Mouse (Mus musculus) heart, embryonic 15.5 days (tissue): ENCODE measurements around the gene Draxin. TPM values are rescaled to one million over a fixed set of nuclear protein-coding genes. Genes with fewer than 3 reads are reported as not detected.
A peak's percentile ranks its signal among the peaks of the same experiment; 100 is the strongest.

ENCODE experiments used
- ATAC-seq: fragments of 200-750 bp; cut with Nextera tagmentation; replicated peaks from 2 replicates; pipeline ENCODE4 v1.8.0; 2017; ENCODE audit warnings: low read depth, moderate TSS enrichment; ENCODE audit not compliant: insufficient number of reproducible peaks, insufficient read depth, low FRiP score
- H3K27ac ChIP-seq: fragments of 300-500 bp; sonication (generic); 2 replicates; pipeline ENCODE4 v1.5.1; 2015; ENCODE audit warnings: mild to moderate bottlenecking, inconsistent platforms
- H3K27me3 ChIP-seq: fragments of 300-500 bp; sonication (generic); 2 replicates; pipeline ENCODE4 v1.6.1; 2015; ENCODE audit warnings: inconsistent platforms
- H3K36me3 ChIP-seq: fragments of 300-500 bp; sonication (generic); 2 replicates; pipeline ENCODE4 v1.6.1; 2015; ENCODE audit warnings: mild to moderate bottlenecking, inconsistent platforms
- H3K4me1 ChIP-seq: fragments of 300-500 bp; sonication (generic); replicated peaks from 2 replicates; pipeline ENCODE4 v1.6.1; 2015; ENCODE audit warnings: inconsistent platforms
- H3K4me2 ChIP-seq: fragments of 300-500 bp; sonication (generic); 2 replicates; pipeline ENCODE4 v1.6.1; 2015; ENCODE audit warnings: inconsistent platforms, mild to moderate bottlenecking, moderate library complexity
- H3K4me3 ChIP-seq: fragments of 300-500 bp; sonication (generic); 2 replicates; pipeline ENCODE4 v1.5.1; 2015; ENCODE audit warnings: mild to moderate bottlenecking, inconsistent platforms
- H3K9ac ChIP-seq: fragments of 300-500 bp; sonication (generic); 2 replicates; pipeline ENCODE4 v1.6.1; 2015; ENCODE audit warnings: mild to moderate bottlenecking, inconsistent platforms
- H3K9me3 ChIP-seq: fragments of 300-500 bp; sonication (generic); replicated peaks from 2 replicates; pipeline ENCODE4 v1.6.1; 2016; ENCODE audit warnings: inconsistent platforms
- WGBS: fragments of 180-500 bp; shearing (Covaris S2); methylation state at CpG from one replicate; pipeline ENCODE4 v1.1.7; 2015; ENCODE audit warnings: mixed read lengths; 5-methylcytosine and 5-hydroxymethylcytosine counted together
- polyA plus RNA-seq: library from polyadenylated mRNA; unstranded; fragments of >200 nt; fragmentation: Nextera tagmentation; extraction: Ambion mirVana; gene quantifications from 2 replicates; pipeline ENCODE4 v1.2.1, GENCODE M21; 2015

Draxin gene
- polyA plus RNA-seq, 1 experiment from 2014 or later, result not detected

DNA sequence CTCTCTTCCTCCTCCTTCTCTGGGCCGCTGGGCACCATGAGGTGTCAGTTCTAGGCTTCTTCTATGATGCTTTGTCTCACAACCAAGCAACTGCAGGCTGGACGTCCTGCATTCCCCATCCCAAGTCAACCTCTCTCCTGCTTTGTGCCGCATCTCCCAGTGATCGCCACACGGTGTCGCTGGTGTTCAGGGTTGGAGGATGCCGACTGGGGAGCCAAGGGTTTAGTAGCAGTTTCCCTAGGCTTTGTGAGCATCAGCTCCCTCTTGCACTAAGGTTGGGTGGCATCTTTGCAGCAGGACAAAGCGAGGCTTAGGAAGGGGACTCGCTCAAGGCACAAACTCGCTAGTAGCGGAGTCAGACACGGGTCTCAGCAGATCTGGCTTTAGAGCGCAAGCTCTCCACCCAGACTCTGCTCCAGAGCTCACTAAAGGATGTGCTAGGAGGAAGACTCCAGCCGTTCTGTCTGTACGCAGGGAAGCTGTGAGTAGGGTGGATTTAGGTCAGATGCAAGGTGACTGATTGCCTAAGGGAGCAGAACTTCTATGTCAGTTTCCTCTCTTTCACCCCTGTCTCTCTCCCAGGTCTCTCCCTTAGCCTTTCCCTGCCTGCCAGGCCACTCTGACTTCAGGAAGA lies 15.6 kb downstream of the Draxin start:
- peaks cover 8% of the 10 kb centered on the region for H3K4me1 ChIP-seq
- H3K4me2 ChIP-seq, result peak overlapping the region; percentile 21; the same call in 1 of the 2 replicates
- ATAC-seq, result peak; percentile 33; the same call in 1 of the 2 replicates
- no peaks in the 10 kb centered on the region for H3K36me3 ChIP-seq
- no peak overlapping the region for H3K27ac ChIP-seq
- no peaks in the 10 kb centered on the region for H3K9me3 ChIP-seq
- 7% methylated on average over 15 of the region's 15 CpGs for WGBS
- H3K27me3 ChIP-seq, result peaks cover 21% of the 10 kb centered on the region
- H3K4me3 ChIP-seq, result no peak overlapping the region
- no peak overlapping the region for H3K9ac ChIP-seq

GRCm38 (mm10) chr4:148112519-148112918 lies 18.0 kb downstream of the Draxin start:
- Histone ChIP-seq H3K36me3 (no peaks in the 10 kb centered on the region), H3K9me3 (no peaks in the 10 kb centered on the region), H3K27me3 (peaks cover 17% of the 10 kb centered on the region), H3K4me1 (peaks cover 25% of the 10 kb centered on the region), H3K4me3 (no peak overlapping the region), H3K9ac (no peak overlapping the region), H3K4me2 (no peak overlapping the region), H3K27ac (no peak overlapping the region)
- 76% methylated on average over 12 of the region's 12 CpGs for WGBS
- no peak for ATAC-seq

DNA sequence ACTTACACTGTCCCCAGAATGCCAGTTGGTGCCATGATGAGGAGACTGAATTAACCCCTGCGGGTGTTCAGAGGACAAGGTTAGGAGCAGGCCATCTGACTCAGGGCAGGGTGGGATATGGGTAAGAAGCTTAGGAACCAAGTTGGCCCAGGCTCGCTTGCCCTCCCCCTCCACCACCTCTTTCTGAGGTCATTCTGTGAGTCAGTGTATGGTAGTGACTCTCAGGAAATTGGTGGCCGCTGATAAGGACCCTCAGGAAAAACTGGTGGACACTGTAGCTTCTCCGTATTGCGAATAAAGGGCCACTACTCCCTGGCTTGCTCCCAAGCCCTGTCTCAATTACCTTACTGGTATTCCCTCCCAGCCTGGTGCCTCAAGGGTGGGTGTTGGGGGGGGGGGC lies 21.3 kb downstream of the Draxin start:
- 51% methylated on average over 5 of the region's 5 CpGs for WGBS
- Histone ChIP-seq H3K4me3 (no peak overlapping the region), H3K4me1 (peaks cover 21% of the 10 kb centered on the region), H3K36me3 (no peaks in the 10 kb centered on the region), H3K9ac (no peak overlapping the region), H3K27ac (no peak overlapping the region), H3K4me2 (no peak overlapping the region), H3K27me3 (peaks cover 11% of the 10 kb centered on the region; the same call in 1 of the 2 replicates), H3K9me3 (no peaks in the 10 kb centered on the region)
- ATAC-seq, result no peak

- Histone ChIP-seq H3K4me1 (peaks cover 21% of the 10 kb centered on the region), H3K4me2 (no peak overlapping the region), H3K9me3 (no peaks in the 10 kb centered on the region), H3K9ac (no peak overlapping the region), H3K36me3 (no peaks in the 10 kb centered on the region), H3K27me3 (peaks cover 6% of the 10 kb centered on the region; the same call in 1 of the 2 replicates), H3K27ac (no peak overlapping the region), H3K4me3 (no peak overlapping the region)
- 36% methylated on average over 7 of the region's 7 CpGs for WGBS
- ATAC-seq, result no peak
These were observed 21.9 kb downstream of the Draxin start for GRCm38 (mm10) chr4:148108565-148109100.

GRCm38 (mm10) chr4:148107621-148108291 lies 22.7 kb downstream of the Draxin start:
- H3K4me1 ChIP-seq, result peaks cover 21% of the 10 kb centered on the region
- WGBS, result 36% methylated on average over 22 of the region's 22 CpGs
- H3K9me3 ChIP-seq, result no peaks in the 10 kb centered on the region
- peak overlapping the region; percentile 26; the same call in 1 of the 2 replicates for H3K4me2 ChIP-seq
- peak; percentile 25; the same call in 1 of the 2 replicates for ATAC-seq
- no peak overlapping the region for H3K4me3 ChIP-seq
- peaks cover 5% of the 10 kb centered on the region; the same call in 1 of the 2 replicates for H3K27me3 ChIP-seq
- H3K27ac ChIP-seq, result no peak overlapping the region
- no peak overlapping the region for H3K9ac ChIP-seq
- no peaks in the 10 kb centered on the region for H3K36me3 ChIP-seq

DNA sequence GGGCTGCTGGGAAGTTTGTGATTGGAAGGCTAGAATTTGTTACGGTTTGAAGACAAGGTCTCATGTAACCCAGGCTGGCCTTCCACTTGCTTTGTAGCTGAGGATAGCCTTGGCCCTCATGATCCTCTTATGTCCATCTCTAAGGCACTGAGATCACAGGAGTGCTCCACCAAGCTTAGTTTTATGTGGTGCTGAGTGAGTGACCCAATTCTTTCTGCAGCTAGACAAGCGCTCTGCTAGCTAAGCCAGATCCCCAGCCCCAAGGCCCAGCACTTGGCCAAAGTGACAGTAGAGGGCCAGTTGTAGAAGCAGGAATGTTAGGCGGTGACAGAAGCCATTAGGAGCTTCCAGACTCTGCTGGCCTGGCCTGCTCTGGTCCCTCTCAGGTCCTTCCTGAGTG lies 26.4 kb downstream of the Draxin start:
- Histone ChIP-seq H3K9ac (no peak overlapping the region), H3K27ac (no peak overlapping the region), H3K4me2 (no peak overlapping the region), H3K36me3 (no peaks in the 10 kb centered on the region), H3K27me3 (0 out of 2 replicates have a peak, but pooled peaks cover 3% of the 10 kb centered on the region), H3K4me3 (no peak overlapping the region), H3K4me1 (peaks cover 28% of the 10 kb centered on the region), H3K9me3 (no peaks in the 10 kb centered on the region)
- WGBS, result 74% methylated on average over 3 of the region's 3 CpGs
- ATAC-seq, result no peak

DNA sequence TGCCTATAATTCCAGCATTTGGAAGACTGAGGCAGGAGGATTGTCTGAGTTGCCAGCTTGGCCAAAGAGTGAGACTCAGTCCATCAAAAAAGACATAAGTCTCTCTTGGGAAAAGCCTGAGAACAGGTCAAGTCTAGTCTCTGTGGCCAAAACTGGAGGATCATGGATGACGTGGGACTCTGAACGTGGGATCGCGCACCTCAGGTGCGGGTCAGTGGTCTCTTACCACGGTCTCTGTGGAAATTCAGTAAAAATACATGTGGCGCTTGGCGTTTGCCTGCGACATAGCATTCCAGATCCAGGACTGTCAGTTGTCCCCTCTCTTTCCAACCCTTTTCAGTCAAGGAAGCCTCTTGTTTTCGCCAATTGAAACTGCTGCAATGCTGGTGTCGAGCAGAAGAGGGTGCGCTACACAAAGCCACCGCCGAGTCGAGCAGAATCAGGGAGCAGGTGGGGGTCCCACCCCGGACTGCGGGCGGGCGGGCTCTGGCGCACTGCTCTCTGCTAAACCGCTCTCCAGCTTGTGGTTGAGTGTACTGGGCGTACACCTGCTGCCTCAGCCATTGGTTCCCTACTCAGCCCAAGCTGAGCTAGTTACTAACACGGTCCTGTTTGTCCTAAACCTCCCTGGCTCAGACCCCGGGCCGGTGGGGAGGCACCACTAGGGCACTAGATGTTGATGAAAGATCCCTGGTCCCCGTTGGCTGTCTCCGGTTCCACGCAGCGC lies 28.5 kb downstream of the Draxin start:
- Histone ChIP-seq H3K9ac (peak overlapping the region; percentile 53; the same call in 1 of the 2 replicates), H3K27ac (0 out of 2 replicates have a peak overlapping the region, but pooled peaks have one; percentile 16), H3K4me2 (peak overlapping the region; percentile 82), H3K4me1 (peaks cover 12% of the 10 kb centered on the region), H3K9me3 (no peaks in the 10 kb centered on the region), H3K36me3 (no peaks in the 10 kb centered on the region), H3K4me3 (peak overlapping the region; percentile 45), H3K27me3 (0 out of 2 replicates have a peak, but pooled peaks cover 3% of the 10 kb centered on the region)
- peak; percentile 64 for ATAC-seq
- WGBS, result 16% methylated on average over 29 of the region's 29 CpGs

GRCm38 (mm10) chr4:148098666-148099065 lies 31.8 kb downstream of the Draxin start:
- H3K4me2 ChIP-seq, result no peak overlapping the region
- 49% methylated on average over 3 of the region's 3 CpGs for WGBS
- H3K27me3 ChIP-seq, result no peaks in the 10 kb centered on the region
- no peak overlapping the region for H3K9ac ChIP-seq
- ATAC-seq, result no peak
- no peaks in the 10 kb centered on the region for H3K36me3 ChIP-seq
- H3K4me1 ChIP-seq, result peaks cover 8% of the 10 kb centered on the region
- no peak overlapping the region for H3K27ac ChIP-seq
- no peak overlapping the region for H3K4me3 ChIP-seq
- no peaks in the 10 kb centered on the region for H3K9me3 ChIP-seq

DNA sequence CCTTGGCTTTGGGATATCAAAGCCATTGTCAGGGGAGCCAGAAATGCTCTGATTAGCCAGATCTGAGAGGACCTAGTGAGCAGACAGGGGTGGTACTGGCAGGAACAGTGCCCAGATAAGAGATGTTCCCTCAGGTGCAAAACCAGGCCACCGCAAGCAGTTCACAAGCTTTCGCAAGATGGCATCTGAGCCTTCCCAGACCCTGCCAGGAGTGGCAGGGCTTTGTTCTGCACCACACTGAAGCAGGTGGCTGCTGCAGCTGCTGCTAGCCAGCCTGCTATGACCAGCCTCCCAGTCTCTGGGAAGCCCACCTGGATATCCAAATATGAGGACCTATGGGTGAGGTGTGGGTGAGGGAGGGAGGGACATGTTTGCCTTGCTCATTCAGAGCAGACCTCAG lies 32.6 kb downstream of the Draxin start:
- Histone ChIP-seq H3K27me3 (no peaks in the 10 kb centered on the region), H3K27ac (no peak overlapping the region), H3K4me1 (peaks cover 8% of the 10 kb centered on the region), H3K4me2 (no peak overlapping the region), H3K4me3 (no peak overlapping the region), H3K36me3 (no peaks in the 10 kb centered on the region), H3K9me3 (no peaks in the 10 kb centered on the region), H3K9ac (no peak overlapping the region)
- 75% methylated on average over 2 of the region's 2 CpGs for WGBS
- ATAC-seq, result no peak

DNA sequence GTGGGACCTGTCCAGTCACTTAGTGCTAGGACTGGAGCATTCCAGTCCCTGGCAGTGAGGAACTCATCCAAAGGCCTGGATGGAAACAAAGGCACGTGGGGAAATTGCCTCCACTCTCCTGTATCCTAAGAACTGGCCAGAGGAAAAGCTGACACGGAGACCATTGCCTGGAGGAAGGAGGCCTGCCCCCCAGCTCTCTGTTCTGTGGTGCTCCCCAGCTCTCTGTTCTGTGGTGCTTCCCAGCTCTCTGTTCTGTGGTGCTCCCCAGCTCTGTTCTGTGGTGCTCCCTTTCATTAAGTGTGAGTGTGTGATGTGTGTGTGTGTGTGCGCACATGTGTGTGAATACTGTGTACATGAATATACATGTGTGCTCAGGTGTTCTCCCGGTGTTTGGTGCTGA lies 35.4 kb downstream of the Draxin start:
- no peaks in the 10 kb centered on the region for H3K27me3 ChIP-seq
- no peak overlapping the region for H3K4me2 ChIP-seq
- no peaks in the 10 kb centered on the region for H3K4me1 ChIP-seq
- ATAC-seq, result no peak
- H3K36me3 ChIP-seq, result no peaks in the 10 kb centered on the region
- no peak overlapping the region for H3K4me3 ChIP-seq
- H3K9ac ChIP-seq, result no peak overlapping the region
- H3K9me3 ChIP-seq, result no peaks in the 10 kb centered on the region
- H3K27ac ChIP-seq, result no peak overlapping the region
- WGBS, result 78% methylated on average over 4 of the region's 4 CpGs

DNA sequence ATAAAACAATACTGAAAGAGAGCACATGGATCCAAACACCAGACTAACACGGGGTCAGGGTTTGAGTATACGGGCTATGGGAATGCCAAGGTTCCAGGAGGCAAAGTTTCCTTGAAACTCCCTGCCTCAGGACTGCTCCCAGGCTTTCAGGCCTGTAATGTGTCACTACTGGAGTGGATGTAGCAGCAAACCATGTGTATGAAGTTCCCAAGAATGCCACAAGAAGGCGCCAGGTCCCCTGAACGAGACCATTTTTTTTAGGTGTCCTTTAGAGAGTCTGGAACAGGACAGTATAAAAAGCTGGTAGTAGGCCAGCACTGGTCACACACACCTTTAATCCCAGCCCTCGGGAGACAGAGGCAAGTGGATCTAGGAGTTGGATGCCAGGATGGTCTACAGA lies 36.3 kb downstream of the Draxin start:
- Histone ChIP-seq H3K4me1 (no peaks in the 10 kb centered on the region), H3K9ac (no peak overlapping the region), H3K27ac (no peak overlapping the region), H3K9me3 (no peaks in the 10 kb centered on the region), H3K36me3 (no peaks in the 10 kb centered on the region), H3K4me2 (no peak overlapping the region), H3K27me3 (no peaks in the 10 kb centered on the region), H3K4me3 (no peak overlapping the region)
- WGBS, result 79% methylated on average over 5 of the region's 5 CpGs
- ATAC-seq, result no peak
